Mouse (Mus musculus): Measurements from ENCODE around the gene Ubac2. TPM values are rescaled to one million over a fixed set of nuclear protein-coding genes. Genes with fewer than 3 reads are reported as not detected.
"Not testable (repeated sequence)": the region's sequence is repeated elsewhere in the genome, so short reads cannot be mapped to it uniquely, and the experiment has no call there.

The Ubac2 gene
- total RNA-seq, 2 experiments from 2014 or later: 25.9 to 27.4 TPM

DNA sequence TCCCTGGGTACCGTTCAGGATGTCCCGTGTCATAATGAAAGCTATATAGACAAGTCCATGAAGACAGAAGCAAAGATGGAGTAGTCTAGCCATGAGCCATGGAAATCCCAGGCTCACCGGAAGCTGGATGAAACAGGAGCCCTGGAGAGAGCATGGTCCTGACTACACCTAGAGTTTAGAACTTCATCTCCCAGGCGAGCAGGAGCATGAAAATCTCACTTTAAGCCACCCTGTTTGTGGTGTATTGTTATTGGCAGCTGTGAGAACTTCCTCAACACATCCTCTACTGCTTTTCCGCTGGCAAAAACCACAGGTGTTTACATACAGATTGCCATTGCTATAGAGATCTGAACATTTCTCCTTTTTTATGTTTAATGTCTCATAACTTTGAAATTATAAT is 185.2 kb downstream of the Ubac2 start:
- intact Hi-C loops (cut with DNase I): loop anchor here (10.0 kb wide), 1 partner anchor 811 kb away; no protein-coding TSS in a partner anchor
- no peak for DNase-seq (ENCODE audit: low spot score)

DNA sequence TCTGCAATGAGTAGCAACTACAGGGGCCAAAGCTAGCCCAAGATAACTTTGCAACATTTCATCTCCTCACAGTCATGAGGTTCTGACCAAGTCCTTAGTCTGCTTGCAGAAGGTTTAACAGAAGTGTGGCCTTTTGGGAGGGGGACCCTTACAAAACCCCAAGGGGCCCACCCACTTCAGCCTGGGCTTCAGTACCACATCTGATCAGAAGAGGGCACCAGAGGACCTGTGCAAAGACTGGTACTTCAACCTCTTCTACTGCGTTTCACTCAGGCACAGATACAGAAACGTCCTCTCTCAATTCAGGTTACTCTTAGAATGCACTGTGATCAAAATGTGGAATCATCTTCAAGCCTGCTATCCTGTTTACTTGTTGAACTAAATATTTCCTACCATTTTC is 186.1 kb downstream of the Ubac2 start:
- intact Hi-C loops (cut with DNase I): loop anchor here (2.0 to 10.0 kb wide), 2 partner anchors 66 to 810 kb away; no protein-coding TSS in a partner anchor
- DNase-seq (ENCODE audit: low spot score): no peak

- intact Hi-C loops (cut with DNase I): loop anchor here (5.0 to 10.0 kb wide), 2 partner anchors 46 to 809 kb away; no protein-coding TSS in a partner anchor
These were observed 187.8 kb downstream of the Ubac2 start for GRCm38 (mm10) chr14:122066243-122066642.

DNA sequence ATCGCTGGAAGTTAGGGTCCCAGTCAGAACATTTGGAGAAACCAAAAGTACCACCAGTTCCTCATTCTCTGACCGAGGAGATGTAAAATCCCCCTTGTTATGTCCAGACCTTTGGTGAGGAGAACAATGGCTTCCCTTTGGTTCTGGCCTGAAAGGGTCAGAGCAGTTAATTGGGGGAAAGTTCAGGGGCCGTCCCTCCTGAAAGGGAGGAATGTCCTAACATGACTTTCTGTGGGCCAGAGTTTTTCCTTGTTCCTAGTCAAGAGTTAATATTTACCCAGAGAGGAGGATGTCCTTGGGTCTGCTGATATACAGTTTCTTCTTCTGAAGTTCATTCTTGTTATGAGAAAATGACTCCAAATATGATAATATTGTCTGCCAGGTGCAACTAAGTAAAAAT is 189.6 kb downstream of the Ubac2 start:
- not testable (repeated sequence) for DNase-seq (ENCODE audit: low spot score)
- intact Hi-C loops (cut with DNase I): loop anchor here (5.0 to 10.0 kb wide), 2 partner anchors 44 to 807 kb away; no protein-coding TSS in a partner anchor

More at GRCm38 (mm10) chr14:122066243-122066642, 187.8 kb downstream of the Ubac2 start:
- DNase-seq (ENCODE audit: low spot score): no peak

- intact Hi-C loops (cut with DNase I): loop anchor here (5.0 to 10.0 kb wide), 2 partner anchors 43 to 806 kb away; no protein-coding TSS in a partner anchor
- DNase-seq (ENCODE audit: low spot score): no peak
These were observed 190.6 kb downstream of the Ubac2 start for GRCm38 (mm10) chr14:122068801-122069695.

GRCm38 (mm10) chr14:122069948-122070347 is 191.5 kb downstream of the Ubac2 start:
- no peak for DNase-seq (ENCODE audit: low spot score)
- intact Hi-C loops (cut with DNase I): loop anchor here (5.0 to 10.0 kb wide), 2 partner anchors 42 to 805 kb away; no protein-coding TSS in a partner anchor

Other genes starting within 250 kb of the Ubac2 start
- 10 to 100 TPM; 28.7 to 34.2 TPM for gene Dock9, start 80.8 kb upstream of the Ubac2 start, total RNA-seq (2021)
- under 1 TPM; 0.28 to 0.29 TPM for gene Gpr18, start 37.2 kb downstream of the Ubac2 start, total RNA-seq (2021)
- gene Gpr183, start 86.6 kb downstream of the Ubac2 start, total RNA-seq (2021): 1 to 10 TPM; 1.4 to 1.6 TPM
- gene Timm8a2, start 156.1 kb downstream of the Ubac2 start, total RNA-seq (2021): not detected
- gene Tm9sf2, start 228.4 kb downstream of the Ubac2 start, total RNA-seq (2021): 100 to 1,000 TPM; 122 to 129 TPM